Comparison of ENCODE assay signal across 23 mouse cellular contexts in the genomic region with DNA sequence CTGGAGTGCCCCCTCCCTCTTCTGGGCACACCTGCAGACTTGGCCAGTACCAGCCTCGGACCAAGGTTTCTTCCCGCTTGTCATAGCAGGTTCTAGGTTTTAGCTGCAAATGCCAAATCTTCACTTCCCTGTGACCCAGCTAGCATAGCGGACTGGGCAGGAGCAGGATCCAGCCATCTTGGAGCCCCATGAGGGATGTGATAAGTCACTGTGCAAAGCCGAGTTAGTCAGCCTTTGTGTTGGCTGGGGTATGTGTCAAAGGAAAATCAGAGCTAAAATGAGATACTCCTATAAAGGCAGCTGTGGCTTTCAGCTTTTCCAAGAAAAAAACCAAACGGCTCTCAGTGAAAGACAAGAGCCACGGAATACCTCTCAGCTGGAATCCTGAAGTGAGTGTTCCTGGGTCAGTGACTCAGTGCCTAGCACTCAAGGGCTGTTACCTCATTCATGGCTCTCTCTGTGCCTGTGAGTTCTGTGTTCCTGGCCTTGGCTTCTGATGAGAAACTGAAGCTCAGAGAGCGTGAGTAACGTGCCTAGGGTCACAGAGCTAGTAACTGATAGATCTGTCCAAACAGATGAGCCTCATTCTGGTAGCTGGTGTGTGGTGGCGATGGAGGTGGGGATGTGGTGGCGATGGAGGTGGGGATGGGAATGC.
DNase-seq lines count a peak whose midpoint lies in the region; ATAC-seq and TF ChIP-seq lines count a peak whose summit lies in the region.
"Had no signal": no experiment of that assay in that cellular context is flagged by ENCODE, and none has a peak within 500 bp of the region (broad histone marks: within the 10 kb centered on the region; RNA-seq: fewer than 3 reads in every experiment).

No protein-coding gene starts in this region.

- no peaks in the 10 kb centered on the region for H3K27me3 ChIP-seq in heart, embryonic 10.5 days (ENCODE audit: insufficient read depth, poor library complexity, severe bottlenecking)
- H3K27me3 ChIP-seq in hindbrain, embryonic 16.5 days (replicated peaks; ENCODE audit: control insufficient read depth, insufficient read depth, low read length), result no peaks in the 10 kb centered on the region
- H3K27me3 ChIP-seq: midbrain, embryonic 12.5 days; neural tube, embryonic 13.5 days; Patski; stomach, embryonic 15.5 days had no signal

- 81% methylated on average over 10 of the region's 10 CpGs for WGBS in heart, embryonic 10.5 days
- 86% methylated on average over 10 of the region's 10 CpGs for WGBS in hindbrain, embryonic 16.5 days

- no peak for TF ChIP-seq CTCF in embryonic fibroblast, embryonic 13.5 days (IDR thresholded peaks at IDR 0.05; ENCODE audit: borderline replicate concordance, insufficient read depth, low read length)

- H3K4me3 ChIP-seq in heart, embryonic 10.5 days, result no peak overlapping the region
- H3K4me3 ChIP-seq in embryonic fibroblast, embryonic 13.5 days (ENCODE audit: insufficient read depth, low read length), result no peak overlapping the region
- no peak overlapping the region for H3K4me3 ChIP-seq in hindbrain, embryonic 16.5 days (ENCODE audit: low read length)
- H3K4me3 ChIP-seq: erythroblast, embryonic 14.5 days; hindbrain, embryonic 10.5 days; limb, embryonic 10.5 days; midbrain, embryonic 12.5 days; neural tube, embryonic 13.5 days; stomach, embryonic 15.5 days had no signal

- no peak overlapping the region for H3K27ac ChIP-seq in heart, embryonic 10.5 days
- H3K27ac ChIP-seq in embryonic fibroblast, embryonic 13.5 days (ENCODE audit: insufficient read depth, low read length), result peak overlapping the region; percentile 60
- no peak overlapping the region for H3K27ac ChIP-seq in hindbrain, embryonic 16.5 days (ENCODE audit: low read depth, low read length)
- H3K27ac ChIP-seq: hindbrain, embryonic 10.5 days; limb, embryonic 10.5 days; midbrain, embryonic 12.5 days; neural tube, embryonic 13.5 days; stomach, embryonic 15.5 days had no signal

- H3K9ac ChIP-seq in hindbrain, embryonic 16.5 days (ENCODE audit: low read depth, low read length), result no peak overlapping the region
- H3K9ac ChIP-seq: liver, postnatal 0 days; midbrain, embryonic 12.5 days; neural tube, embryonic 13.5 days; stomach, embryonic 15.5 days had no signal

- TF ChIP-seq POLR2A in embryonic fibroblast, embryonic 13.5 days (IDR thresholded peaks at IDR 0.05; ENCODE audit: low read depth, low read length), result no peak

- DNase-seq in CD4-positive, CD25-positive, alpha-beta regulatory T cell, adult 2 months (ENCODE audit: low read depth, low spot score), result peak; percentile 16
- DNase-seq in heart, embryonic 10.5 days (ENCODE audit: low spot score), result peak; percentile 52
- no peak for DNase-seq in heart, adult 8-10 months (ENCODE audit: low spot score)
- peak; percentile 55 for DNase-seq in 3134 (ENCODE audit: extremely low read depth, insufficient read length, low spot score)
- DNase-seq in thymus, adult 18-20 months, result no peak
- DNase-seq: cerebellum, adult 9-11 months; gastrocnemius, postnatal 36 days; kidney, adult 18-20 months; kidney, postnatal 14 days; liver, postnatal 0 days; lung, postnatal 4 days; spleen, adult 18-20 months had no signal

- peaks cover 3% of the 10 kb centered on the region; the same call in 1 of the 2 replicates for H3K36me3 ChIP-seq in heart, embryonic 10.5 days
- H3K36me3 ChIP-seq in hindbrain, embryonic 16.5 days (ENCODE audit: control insufficient read depth, insufficient read depth, low read length), result no peaks in the 10 kb centered on the region
- H3K36me3 ChIP-seq: stomach, embryonic 15.5 days had no signal

- ATAC-seq in CD4-positive, CD25-positive, alpha-beta regulatory T cell, adult 4 months, result no peak
- no peak for ATAC-seq in hindbrain, embryonic 16.5 days
- ATAC-seq: forebrain, embryonic 16.5 days; liver, postnatal 0 days; Patski had no signal

- H3K4me1 ChIP-seq in heart, embryonic 10.5 days, result peaks cover 21% of the 10 kb centered on the region
- H3K4me1 ChIP-seq in embryonic fibroblast, embryonic 13.5 days (ENCODE audit: control insufficient read depth, insufficient read depth, low read length), result peaks cover 7% of the 10 kb centered on the region; the same call in 1 of the 2 replicates
- H3K4me1 ChIP-seq in hindbrain, embryonic 16.5 days (ENCODE audit: control insufficient read depth, insufficient read depth, low read depth, low read length), result 0 out of 2 replicates have a peak, but pooled peaks cover 3% of the 10 kb centered on the region
- H3K4me1 ChIP-seq: midbrain, embryonic 12.5 days; stomach, embryonic 15.5 days had no signal

- H3K9me3 ChIP-seq in heart, embryonic 10.5 days, result no peaks in the 10 kb centered on the region
- no peaks in the 10 kb centered on the region for H3K9me3 ChIP-seq in hindbrain, embryonic 16.5 days (ENCODE audit: control insufficient read depth, low read length)
- H3K9me3 ChIP-seq: hindbrain, embryonic 10.5 days; limb, embryonic 10.5 days; midbrain, embryonic 12.5 days; neural tube, embryonic 13.5 days; stomach, embryonic 15.5 days had no signal

- H3K4me2 ChIP-seq in hindbrain, embryonic 16.5 days (ENCODE audit: low read length), result no peak overlapping the region
- H3K4me2 ChIP-seq: midbrain, embryonic 12.5 days; neural tube, embryonic 13.5 days; stomach, embryonic 15.5 days had no signal

Comparison
In these comparisons a context has a peak if more than half of its experiments do, and no peak if none do; other contexts are left out.
1. DNase-seq: peak in CD4-positive, CD25-positive, alpha-beta regulatory T cell, adult 2 months (single experiment), heart, embryonic 10.5 days (single experiment) and 3134 (single experiment); none in heart, adult 8-10 months (single experiment) and thymus, adult 18-20 months (0 of 2).